Mouse (Mus musculus) T-helper 1 cell (primary cell): ENCODE data around the gene Olfr1286.

Experiments used
- in situ Hi-C: fragments of 300-600 bp; cut with MboI, MseI; formaldehyde crosslinking; loops from one replicate; pipeline ENCODE4 v1.15.1; 2025; ENCODE audit warnings: high pct_unique_total_duplicates

Gene Olfr1286

GRCm38 (mm10) chr2:111422931-111423330, at the start of gene Olfr1286:
Olfr1286 (minus strand) TSS chr2:111423115.
- in situ Hi-C loops = no loop called here

GRCm38 (mm10) chr2:111448842-111449241, 25.9 kb upstream of the Olfr1286 start, which contains the start of gene Olfr1287:
Olfr1287 (plus strand) TSS chr2:111449142.
- in situ Hi-C loops = no loop called here

- in situ Hi-C loops = no loop called here
Observed at GRCm38 (mm10) chr2:111375222-111375621, 47.7 kb downstream of the Olfr1286 start, which contains the start of gene Olfr1284. Olfr1284 (plus strand) TSS chr2:111375522.
